Mouse (Mus musculus): ENCODE measurements at regions not wholly inside any gene's neighbourhood (a gene's known extent, or its start where the extent isn't known, plus 50 kb on each side); places are given as distances from the start of the nearest gene placed in this dataset.
A peak's percentile ranks its signal among the peaks of the same experiment; 100 is the strongest.

DNA sequence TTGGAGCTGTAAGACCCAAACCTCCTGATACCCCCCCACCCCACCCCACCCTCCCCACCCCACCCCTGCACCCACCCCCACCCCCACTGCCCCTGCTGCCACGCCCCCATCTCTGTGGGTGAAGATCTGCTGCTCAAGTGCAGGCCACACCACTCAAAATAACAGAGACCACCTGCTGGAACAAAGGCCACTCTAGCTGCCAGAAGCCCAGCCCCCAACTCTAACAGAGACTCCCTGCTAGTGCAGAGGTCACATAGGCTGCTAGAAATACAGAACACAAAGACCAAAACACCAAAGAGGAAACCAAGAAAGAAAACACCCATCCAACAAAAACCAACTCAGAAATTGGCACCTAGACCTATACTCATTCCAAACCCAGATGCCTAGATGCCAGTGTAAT, 58.9 kb downstream of the Olfr267 start:
- no peak for DNase-seq

DNA sequence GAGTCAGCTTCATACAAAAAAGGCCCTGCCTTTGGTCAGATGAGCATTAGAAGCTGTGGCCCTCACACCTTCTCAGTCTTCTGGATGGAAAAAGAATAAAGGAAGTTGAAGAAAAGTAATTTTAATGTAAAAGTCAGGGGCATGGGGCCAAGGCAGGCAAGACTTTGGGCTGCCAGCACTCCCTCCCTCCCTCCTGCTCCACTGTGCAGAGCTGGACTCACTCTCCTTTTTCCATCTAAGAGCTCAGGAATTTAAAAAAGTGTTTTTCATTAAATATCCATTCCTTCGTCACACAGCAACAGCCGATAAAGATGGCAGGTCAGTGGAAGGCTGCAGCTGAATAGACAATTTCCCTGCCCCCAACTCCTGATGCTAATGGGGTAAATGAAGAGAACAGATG, 61.1 kb downstream of the Olfr267 start:
- DNase-seq, result no peak

DNA sequence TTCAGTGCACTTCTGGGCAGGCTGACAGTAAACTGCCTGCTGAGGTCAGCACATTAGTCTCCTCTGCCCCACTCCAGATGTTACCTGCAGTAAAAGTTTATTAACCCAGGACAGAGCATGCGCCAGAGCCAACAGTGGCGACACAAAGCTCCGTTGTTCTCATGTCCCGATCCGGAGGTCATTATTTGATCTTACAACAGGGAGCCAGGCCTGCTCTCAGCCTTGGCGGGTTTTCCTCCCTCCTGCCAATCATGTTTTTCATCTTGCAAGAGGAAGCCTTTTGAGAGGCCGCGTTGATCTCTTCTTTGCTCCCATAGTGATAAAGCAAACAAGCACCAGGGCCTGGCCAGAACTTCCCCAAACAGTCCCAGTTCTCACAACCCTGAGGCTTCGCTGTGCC, 64.7 kb downstream of the Olfr267 start:
- peak; percentile 39 for DNase-seq

DNA sequence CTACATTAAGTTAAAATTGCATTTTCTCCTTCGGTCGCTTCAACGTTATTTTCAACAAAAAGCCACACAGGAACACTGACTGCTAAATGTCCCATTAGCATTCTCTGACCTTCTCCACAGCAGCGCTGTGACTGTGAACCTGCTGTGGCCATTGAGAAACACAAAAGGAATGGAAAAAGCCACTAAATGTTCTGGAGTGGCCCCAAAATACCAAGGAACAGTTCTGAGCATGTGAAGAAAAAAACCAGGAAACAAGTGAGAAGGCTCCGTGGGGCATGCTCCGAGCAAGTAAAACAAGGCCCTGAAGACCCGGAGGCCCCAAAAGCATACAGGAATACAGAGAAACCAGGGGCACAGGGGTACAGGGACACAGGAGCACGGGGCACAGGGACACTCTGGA, 66.8 kb downstream of the Olfr267 start:
- no peak for DNase-seq

DNA sequence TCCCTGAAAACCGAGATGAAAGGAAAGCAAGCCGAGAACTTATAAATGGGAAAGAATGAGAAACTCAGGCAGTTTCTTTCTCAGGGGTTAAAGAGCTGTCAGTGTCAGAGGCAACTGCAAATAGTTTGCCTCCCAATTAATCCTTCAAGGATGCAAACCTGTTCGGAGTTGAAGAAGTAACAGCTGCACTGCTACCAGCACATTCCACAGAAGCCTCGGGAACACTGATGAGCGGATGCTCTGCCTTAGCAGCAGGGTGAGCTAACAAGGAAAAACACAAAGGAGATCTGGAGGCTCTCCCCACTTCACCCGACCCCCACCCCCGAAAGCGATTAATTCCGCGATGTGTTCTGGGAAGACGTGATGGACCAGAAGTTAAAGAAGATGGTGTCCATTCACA, 71.1 kb downstream of the Olfr267 start:
- no peak for DNase-seq

DNA sequence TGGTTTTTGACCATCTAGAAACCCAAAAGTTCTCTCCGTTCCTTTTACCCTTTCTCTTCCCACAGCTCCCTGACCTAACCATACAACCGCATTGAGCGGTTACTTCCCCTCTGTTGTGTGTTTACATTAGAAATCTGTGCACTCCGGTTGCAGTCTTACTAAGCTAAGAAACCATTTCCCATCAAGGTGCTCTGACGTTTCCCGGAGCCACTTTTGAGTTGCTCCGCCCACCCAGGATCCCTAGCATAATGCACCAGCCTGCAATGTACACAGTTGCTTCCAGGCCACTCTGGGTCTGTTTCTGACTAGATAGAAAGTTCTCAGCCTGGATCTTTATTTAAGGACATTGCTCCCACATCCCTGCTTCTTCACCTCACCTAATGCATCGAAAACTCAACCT, 71.7 kb downstream of the Olfr267 start:
- DNase-seq, result peak; percentile 6

DNA sequence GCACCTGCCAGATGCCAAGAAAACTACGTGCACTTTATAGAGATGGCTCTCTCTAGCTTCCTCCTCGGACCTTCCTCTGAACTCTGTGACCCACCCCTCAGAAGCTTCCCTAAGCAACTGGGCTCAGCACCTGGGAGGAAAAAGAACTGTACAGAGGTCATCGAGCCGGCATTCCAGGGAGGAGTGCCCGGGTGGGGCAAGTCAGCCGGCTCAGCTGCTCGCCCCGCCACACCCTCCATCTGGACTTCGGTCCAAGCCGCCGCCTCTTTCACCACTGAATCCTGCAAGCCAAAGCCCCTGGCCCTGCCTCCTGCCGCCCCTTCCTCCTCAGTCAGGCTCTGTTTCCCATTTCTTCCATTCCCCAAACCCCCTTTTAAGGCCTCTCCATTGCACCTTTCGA, 73.3 kb downstream of the Olfr267 start:
- DNase-seq, result peak; percentile 17

DNA sequence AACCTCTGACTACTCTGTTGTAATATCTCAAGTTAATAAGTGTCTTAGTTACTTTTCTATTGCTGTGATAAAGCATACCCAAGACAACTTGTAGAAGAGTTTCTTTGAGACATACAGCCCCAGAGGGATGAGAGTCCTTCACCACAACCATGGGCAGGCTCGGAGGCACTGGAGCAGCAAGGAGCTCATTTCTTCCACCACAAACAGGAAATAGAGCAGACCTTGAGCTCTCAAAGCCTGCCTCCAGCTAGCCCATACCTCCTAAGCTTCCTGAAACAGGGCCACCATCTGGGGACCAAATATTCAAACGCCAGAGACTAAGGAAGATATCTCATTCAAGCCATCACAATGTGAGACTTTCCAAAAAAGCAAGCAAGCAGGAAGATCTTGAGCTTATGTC, 74.6 kb downstream of the Olfr267 start:
- no peak for DNase-seq

DNA sequence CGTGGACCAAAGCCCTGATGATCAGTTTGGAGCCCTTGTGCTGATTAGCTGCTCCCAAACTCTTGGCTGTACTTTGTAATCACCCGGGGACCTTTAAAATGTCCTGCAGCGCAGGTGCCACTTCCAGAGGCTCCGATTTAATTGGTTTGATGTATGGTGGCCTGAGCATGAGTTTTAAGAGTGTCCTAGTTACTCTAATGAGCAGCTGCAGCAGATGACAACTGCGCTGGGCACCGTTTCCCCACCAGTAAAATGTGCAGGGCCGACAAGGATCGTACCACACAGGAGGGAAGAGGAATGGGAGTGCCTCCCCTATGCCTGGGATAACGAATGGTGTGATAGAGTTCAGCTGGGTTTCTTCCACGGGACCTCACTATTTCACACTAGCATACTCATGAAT, 75.3 kb downstream of the Olfr267 start:
- no peak for DNase-seq

DNA sequence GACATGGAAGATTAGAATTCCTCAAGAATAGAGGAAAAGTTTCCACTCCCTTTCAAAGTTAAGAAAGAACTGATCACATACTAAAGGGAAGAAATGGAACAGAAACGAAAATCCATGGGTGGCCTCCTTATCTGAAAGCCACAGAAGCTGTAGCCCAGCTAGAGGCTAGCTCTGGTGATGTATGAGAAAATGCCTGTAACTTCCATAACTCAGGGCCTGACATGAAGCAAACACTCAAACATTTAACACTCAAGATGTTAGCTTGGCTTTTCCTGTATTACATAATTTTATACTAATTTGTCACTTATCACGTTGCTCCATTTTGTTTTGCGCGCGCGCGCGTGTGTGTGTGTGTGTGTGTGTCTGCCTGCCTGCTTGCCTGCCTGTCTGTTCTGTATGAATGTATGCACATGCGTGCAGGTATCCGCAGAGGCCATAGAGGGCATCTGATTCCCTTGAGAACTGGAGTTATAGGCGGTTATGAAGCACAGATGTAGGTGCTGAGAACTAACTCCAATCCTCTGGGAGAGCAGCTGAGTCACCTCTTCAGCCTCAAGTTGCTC, 88.2 kb downstream of the Olfr267 start:
- no peak for DNase-seq

DNA sequence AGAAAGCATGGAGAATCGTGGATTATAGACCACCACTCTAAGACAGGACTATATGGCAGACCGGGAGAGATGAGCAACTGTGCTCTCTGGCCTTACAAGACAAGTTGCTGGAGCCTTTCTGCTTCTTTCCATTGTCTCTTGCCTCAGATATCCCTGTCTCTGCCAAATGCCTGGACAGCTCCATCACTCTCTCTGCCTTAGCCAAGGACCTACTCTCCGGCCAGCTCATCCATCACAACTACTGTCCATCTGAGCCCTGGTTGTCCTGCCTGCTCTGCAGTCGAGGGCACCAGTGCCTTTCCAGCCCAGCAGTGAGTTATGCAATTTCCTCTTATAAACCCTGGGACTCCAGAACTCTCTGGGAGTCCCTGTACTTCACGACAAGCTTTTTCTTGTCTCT, 88.7 kb downstream of the Olfr267 start:
- peak; percentile 65 for DNase-seq

DNA sequence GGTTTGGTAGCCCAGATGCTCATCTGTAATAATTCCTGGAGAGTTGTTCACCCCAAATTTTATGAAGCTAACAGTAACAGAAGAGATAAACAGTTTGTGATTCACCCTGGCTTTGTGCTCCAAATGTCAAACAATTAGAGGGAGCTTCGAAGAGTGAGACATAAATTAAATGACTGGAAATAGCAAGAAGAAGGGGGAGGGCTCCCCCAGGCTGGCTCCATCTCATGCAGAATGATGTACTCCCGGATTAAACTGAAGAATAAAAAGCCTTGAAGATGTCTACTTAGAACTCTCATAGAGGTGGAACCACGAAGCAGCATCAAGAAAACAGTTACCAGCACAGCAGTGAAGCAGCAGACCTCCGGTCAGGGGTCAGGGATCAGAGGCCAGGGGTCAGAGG, 90.8 kb downstream of the Olfr267 start:
- peak; percentile 4 for DNase-seq

DNA sequence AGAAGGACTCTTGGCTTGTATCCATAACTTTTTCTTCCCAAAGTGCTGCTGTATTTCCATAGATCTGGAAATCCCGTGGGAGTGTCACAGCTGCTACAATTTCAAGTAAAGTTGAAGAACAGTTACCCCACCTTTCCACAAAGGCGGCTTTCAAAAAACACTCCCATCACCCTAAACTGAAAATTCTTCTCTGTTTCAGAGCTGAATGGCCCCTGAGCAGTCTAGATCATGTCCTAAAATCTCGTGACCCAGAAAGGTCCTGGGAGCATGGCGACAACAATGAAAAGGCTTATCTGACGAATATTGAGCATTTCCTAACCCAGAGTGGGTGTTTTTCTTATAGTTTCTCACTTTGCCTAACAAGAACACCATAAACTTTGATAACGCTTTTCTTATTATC, 92.2 kb downstream of the Olfr267 start:
- no peak for DNase-seq

DNA sequence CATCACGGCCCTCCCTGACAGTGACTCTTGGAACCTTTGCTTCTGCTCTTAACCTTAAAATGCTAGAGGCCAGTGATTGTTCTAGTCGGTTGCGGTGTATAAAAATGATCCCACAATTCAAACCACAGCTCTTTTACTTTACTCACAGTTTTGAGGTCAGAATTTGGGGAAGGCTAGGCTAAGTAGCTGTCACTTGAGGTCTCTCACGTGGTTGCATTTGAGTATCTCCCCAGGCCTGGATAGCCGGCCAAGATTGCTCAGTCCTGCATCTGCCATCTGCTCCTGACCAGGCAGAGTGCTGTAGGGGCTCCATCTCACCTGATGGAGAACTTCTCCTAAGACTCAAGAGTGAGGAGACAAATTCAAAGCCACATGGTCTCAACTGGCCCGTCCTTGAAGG, 94.5 kb downstream of the Olfr267 start:
- DNase-seq, result peak; percentile 23

DNA sequence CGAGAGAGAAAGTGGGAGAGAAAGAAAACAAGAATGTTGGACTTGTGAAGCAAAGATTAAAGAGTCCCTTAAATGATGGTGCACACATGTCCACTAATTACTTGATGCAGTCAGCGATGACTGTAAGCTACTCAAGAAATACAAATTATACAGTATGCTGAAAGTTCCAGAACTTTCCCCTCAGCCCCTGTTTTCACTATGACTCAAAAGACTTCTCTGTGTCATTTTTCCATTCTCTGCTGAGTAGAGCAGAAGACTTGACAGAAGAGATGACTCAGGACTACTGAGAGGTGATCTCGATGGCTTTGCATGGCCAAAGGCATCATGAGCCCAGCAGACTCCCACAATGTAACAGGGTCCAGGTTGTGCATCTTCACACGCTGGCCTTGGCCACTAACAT, 105.6 kb downstream of the Olfr267 start:
- DNase-seq, result no peak

DNA sequence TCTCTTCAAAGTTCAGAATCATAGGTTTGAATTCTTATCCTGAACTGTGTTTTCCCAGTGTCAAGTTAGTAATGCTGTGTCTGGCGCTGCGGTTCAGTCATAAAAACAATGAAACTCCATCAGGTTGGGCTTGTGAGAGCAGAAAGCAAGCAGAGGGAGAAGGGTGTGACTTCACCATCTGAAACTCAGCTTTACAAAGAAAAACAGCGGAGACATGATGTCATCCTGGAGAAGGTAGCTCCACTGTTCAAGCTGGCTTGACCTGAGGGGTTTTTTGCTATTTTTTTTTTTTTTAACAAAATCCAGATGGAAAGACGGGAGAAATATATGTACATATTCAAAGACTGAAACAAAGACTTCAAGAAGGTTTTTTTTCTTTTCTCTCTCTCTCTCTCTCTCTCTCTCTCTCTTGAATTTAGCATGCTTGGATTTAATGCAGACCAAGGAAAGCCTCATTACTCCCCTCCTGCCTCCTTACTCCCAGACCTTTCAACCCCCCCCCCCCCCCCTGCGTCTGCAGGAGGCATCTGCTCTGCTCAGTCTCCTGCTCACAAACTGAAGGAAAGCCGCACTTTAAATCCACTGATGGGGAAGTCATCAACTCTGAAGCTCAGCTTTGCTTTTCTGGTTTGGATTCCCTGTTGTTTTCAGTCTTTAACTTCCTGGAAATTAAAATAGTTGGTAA, 109.7 kb downstream of the Olfr267 start:
- no peak for DNase-seq

DNA sequence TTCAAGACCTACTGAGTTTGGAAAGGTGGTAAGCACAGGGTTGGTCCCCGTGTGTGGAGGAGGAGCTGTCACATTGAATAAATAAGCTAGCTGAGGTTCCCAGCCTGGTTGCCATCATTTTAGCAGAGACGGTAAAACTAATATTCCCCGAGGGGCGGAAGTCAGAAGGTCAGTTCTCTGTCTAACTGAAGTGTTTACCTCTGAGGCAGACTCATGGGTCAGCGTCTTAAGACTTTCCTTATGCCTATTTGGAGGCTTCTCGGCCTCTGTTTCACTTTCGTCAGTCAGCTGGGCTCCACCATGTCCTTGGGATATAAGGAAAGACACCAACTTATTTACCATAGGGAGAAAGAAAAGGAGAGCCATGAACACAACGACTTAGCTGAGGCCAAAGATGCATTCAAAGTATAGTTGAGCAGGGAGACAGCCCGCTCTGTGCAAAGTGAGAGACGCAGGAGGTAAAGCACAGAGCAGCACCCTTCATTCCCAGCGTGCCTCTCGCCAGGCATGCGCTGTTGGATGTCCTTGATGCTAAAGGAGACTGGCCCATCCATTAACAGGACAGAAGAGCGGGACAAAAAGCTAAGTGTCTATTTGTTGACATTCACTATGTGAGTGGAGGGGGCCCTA, 116.0 kb downstream of the Olfr267 start:
- DNase-seq, result no peak

DNA sequence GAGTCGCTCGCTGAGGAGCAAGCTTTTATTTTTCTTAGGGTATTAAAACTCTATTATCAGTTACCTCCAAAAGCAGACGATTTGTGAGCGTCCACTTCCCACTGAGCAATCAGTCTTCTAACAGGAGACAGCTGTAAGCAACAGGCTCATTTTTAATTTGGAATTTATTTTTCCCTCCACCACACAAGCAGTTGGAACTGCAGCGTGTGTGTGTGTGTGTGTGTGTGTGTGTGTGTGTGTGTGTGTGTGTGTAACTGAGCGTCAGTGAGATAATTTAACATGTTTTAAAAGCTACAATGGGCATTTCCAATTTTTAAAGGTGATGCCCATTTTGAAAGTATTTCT, 116.6 kb downstream of the Olfr267 start:
- DNase-seq, result no peak

DNA sequence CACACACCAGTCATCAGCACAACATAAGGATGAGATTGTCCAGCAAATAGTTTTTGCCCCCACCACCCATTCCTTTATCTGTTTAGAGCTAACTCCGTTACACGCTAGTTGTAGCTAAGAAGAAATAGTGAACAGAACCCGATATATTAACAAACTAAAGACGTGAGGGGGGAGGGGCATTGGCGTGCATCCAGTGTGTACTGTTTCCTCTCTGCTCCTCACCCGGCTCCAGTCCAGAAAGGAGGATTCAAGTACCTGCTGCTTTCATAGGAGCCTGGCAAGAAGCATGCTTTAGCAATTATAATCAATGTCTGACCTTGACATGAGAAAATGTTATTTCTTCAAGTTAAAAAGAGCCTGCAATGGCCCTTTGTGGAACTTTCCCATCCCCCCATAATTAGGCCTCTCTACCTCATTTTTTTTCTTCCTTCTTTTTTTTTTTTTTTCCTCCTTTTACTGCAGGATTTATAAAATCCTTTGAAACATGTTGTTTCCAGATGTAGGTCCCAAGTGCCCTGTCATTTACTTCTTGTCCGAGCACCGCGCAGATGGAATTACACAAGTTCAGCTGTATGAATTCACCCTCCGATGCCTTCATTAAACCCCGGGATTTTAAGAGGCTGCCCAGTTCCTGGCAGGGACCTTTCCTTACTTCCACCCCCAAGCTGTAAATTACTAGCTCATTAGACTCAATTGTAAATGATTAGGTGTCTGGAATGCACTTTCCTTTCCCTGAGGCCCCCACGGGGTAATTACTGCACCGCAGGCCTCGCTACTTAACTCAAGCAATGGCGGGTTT, 116.6 kb upstream of the Lpar1 start:
- no peak for DNase-seq

DNA sequence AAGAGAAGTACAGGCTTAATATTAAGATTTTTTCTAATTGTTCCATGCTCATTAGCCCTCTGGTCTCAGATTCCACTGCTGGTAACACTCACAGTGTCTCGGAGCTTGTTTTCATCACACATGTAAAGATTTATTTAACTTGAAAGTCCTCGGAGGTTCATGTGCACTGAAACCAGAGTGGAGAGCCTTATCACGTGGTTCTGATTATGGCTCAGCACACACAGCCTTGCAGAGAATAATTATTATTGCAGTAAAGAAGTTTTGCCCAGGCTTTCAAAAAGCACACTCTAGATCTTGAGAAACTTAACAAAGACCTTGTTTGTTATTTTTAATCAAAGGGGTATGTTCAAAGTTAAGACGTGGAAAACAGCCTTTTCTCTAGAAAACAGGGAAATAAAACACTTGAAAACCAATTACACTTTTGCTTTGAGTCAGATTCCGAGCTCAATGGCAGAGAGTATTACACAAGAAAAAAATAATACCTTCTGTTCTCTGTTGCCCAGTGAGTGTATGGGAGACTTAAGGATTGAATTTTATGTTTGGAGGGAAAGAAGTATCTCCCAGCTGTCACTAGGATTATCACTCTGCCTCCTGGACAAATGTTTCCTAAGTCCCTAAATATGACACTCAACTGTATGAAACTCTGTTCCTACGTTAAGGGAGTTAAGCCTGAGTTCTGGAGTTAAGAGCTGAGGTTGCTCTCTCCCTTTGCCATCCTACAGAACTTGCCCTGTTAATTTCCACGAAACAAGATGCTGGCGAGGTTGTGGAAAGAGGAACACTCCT, 114.9 kb upstream of the Lpar1 start:
- DNase-seq, result no peak

DNA sequence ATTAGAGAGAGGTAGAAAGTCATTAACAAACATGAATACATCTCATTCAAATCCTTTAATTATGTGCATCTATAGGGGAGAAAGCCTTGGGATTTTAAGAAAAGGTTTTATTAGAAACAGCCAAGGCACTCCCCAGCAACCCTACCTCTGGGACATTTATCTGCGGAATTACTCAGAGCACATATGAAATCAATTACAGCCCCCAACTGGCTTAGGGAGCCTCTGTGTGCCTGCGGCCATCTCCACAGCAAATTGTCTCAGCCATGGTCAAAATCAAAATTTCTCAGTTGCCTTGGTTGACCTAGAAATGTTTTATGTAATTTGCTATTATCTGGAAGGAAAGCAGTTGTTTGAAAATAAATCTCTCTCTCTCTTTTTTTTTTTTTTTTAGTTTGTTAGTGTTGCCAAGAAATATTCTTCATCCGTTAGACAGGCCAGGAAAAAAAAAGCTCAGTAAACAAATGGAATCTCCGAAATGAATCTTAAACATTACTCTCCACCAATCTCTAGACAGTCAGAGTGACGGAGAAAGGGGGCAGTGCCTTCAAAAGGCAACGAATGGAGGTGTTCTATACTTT, 110.0 kb upstream of the Lpar1 start:
- no peak for DNase-seq

DNA sequence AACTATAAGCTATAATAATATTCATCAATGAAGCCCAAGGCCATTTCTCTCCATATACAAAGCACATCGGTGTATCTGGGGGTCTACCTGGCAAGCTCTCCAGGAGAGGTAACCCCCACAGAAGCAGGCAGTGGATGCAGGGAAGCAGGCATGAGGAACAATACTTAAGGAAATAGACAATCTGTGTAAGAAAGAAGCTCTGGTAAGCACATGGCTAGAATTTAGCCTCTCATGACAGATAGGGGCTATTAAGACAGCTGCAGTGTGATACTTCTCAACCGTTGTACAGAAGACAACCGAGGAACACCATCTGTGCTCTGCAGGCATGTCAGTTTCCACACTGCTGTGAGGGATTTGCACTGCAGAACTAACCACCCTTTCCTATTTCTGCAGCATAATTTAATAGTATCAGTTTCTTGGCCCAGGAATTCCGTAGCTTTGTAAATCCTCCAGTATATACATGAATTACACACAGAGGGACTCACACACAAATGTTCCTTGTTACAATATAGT, 108.1 kb upstream of the Lpar1 start:
- no peak for DNase-seq

DNA sequence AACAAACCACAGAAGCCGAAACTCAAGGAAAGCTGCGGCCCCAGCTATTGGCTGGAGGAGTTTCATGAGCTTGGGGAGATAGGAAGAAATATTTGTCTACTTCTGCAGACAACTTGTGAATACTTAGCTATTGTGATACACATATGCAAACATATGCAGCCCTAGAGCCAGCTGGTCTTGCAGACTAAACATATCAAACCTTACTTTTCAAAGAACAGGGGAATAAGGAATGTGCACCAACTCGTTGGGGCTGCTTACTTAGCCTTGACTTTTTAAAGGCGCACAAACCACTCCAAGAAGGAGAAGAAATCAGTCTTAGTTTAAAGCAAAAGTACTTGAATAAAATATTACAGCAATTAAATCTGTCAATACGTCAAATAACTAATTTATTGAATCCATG, 106.8 kb upstream of the Lpar1 start:
- DNase-seq, result peak; percentile 43
